Mouse (Mus musculus) spleen, adult 12 weeks (tissue): Measurements from ENCODE around the gene Hist2h3c1.
"Not testable (repeated sequence)": the region's sequence is repeated elsewhere in the genome, so short reads cannot be mapped to it uniquely, and the experiment has no call there.

Experiments used
- DNase-seq: peaks from one replicate; pipeline ENCODE4 v3.0.0; 2022; ENCODE audit warnings: low spot score

The Hist2h3c1 gene

DNA sequence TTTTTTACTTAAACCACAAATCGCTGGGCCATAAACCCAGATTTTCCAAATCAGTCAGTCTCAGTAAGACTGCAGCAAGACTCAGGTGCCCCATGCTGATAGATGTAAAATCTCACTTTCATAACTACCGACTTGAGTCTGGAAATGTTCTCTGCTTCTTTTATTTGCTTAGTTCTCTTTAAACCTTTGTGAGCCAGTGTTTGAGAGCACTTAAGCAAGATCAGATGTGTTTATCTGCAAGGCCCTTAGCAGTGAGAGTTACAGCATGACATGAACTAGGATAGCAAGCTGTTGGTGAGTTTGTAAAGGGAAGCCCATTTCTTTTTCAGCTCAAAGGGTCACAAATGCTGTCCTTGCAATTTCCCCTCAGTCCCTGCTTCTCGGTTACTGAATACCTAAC, 10.7 kb downstream of the Hist2h3c1 start:
- no peak for DNase-seq

DNA sequence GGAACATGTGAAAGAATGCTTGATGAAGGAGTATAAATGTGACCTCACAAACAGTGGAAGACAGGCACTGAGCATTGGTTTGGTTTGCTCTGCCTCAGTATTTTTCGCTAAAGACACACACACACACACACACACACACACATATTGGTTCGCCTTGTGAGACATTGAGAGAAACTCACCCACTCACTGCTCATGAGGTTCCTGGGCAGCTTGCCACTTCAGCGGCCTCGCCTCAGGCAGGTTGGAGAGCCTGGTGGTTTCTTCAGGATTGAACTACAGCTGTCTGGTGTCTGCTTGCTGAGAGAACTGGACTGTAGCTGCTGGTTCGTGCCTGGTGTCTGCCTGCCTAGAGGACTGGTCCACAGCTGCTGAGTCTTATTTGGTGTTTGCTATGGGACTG, 13.7 kb downstream of the Hist2h3c1 start:
- no peak for DNase-seq

DNA sequence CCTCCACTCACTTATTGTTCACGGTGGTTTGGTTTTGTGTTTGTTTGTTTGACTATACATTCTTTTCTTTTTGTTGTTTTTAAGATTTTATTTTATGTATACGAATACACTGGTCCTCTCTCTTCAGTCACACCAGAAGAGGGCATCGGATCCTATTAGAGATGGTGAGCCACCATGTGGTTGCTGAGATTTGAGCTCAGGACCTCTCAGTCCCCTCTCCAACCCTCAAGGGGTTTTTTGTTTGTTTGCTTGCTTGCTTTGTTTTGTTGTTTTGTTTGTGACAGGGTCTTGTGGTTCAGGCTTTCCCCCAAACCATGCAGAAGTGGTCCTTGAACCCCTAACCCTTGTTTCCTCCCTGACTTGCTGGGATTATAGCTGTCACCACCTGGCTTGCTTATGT, 15.1 kb downstream of the Hist2h3c1 start:
- DNase-seq, result no peak

DNA sequence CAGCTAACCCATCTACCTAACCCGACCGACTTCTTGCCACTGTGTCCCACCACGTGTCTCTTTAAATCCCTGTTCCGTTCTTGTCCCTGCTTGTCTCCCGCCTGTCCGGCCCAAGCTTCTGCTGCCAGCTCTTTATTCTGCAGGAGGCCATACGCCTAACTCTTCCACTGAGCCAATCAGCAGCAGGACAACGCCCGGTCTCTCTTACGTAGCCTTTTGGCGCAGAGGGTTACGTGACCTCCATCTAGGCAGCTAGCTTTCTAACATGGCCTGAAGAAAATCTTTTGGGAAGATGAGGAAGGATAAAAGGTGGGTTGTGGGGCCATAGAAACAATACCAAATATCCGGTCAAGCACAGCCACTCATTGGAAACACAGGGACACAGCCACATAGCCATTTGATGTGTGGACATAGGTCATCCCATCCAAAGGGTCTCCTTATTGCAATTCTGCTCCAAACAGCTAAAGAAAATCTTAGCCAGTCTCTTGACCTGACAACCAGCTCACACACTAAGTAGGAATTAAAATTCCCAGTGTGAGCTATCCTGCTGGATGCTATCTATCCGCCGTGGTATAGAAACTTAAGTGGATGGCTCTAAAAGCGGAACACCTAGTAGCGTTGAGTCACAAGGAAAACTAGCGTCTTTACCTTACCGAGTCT, 15.9 kb downstream of the Hist2h3c1 start:
- DNase-seq, result peak; percentile 79

GRCm38 (mm10) chr3:96262979-96263550, 16.6 kb downstream of the Hist2h3c1 start, which contains the start of gene Hist2h4:
Gene Hist2h4 (minus strand): TSS chr3:96263311.
- DNase-seq, result peak; percentile 97

DNA sequence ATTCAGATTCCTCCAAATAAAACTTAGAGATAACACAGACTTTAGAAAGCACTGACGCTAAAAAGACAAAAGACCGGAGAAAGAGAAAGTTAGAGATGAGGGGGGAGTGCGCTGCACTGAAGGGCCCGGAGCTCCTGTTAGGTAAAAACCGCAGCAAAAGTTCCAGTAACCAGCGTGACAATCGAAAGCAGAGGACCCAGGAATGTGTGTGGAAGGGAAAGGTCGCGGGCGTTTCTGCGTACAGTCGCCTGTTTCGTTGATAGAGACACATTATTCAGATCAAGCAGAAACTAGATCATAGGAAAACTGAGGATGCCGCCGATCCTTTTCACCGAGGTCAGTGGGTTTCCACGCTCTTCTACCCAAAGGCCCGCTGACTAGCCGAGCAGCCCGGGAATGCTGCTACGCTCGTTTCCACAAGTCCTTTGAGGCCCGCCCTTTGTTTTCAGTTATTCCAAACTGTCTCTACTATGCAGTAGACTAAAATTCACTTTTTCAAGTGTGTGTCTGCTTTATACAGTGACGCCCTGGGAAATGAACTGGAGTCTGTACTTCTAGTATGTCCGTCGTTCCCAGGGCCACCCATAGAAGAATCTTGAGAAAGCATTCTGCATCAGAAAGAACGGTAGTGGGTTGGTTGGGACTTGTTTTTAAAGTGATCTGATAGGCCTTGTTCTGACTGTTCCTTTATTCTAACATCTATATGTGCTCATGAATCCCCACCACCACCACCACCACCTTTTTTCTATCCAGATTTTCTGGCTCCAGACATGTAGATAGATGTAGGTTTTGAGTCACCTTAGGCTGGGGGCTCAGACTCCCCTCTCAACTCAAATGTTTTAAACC, 17.3 kb downstream of the Hist2h3c1 start:
- DNase-seq, result peak; percentile 57

- DNase-seq, result no peak
Measured at GRCm38 (mm10) chr3:96264404-96264949, 18.0 kb downstream of the Hist2h3c1 start.

DNA sequence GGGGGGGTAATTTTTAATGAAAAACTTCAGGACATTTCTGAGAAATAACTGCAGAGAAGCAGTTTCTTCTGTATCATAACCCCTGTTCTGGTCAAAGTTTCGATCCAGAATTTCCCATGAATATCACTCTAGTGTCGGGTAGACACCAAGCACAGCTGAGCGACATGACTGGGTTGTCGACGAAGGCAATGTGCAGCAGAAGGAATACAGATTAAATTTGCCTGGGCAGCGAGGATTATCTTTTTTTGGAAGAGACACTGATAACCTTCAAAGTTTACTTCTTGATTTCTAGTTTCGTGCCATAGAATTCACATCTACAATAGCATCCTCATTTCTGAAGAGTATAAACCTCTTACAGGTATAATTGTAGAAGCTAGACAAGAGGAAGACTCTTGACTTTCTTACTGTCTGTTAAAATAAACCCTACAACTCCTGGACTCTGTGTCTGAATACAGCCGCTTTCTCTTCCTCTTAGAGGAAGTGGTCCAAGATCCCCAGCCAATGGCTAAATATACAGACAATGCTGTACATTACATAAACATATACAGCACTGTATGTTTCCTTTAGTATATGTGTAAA, 19.7 kb downstream of the Hist2h3c1 start:
- no peak for DNase-seq

DNA sequence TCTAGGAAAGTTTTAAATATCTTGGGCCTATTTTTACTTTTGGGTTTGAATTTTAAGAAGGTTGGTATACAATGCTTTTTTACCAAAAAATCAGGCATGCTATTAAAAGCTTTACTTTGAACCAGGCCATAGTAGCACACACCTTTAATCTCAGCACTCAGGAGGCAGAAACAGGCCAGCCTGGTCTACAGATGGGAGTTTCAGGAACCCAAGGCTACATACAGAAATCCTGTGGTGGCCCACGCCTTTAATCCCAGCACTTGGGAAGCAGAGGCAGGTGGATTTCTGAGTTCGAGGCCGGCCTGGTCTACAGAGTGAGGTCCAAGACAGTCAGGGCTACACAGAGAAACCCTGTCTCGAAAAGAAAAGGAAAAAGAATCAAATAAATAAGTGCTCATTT, 21.1 kb downstream of the Hist2h3c1 start:
- no peak for DNase-seq

- DNase-seq, result peak; percentile 81
Measured at GRCm38 (mm10) chr3:96268051-96268775, 21.7 kb downstream of the Hist2h3c1 start, which contains the start of gene Hist2h3b. Gene Hist2h3b (plus strand): TSS chr3:96268654.

- DNase-seq, result peak; percentile 63
Measured at GRCm38 (mm10) chr3:96268776-96269378, 22.4 kb downstream of the Hist2h3c1 start.

- peak; percentile 92 for DNase-seq
Measured at GRCm38 (mm10) chr3:96269511-96270474, 23.3 kb downstream of the Hist2h3c1 start, which contains the start of gene Hist2h2bb. Gene Hist2h2bb (plus strand): TSS chr3:96269752.

DNA sequence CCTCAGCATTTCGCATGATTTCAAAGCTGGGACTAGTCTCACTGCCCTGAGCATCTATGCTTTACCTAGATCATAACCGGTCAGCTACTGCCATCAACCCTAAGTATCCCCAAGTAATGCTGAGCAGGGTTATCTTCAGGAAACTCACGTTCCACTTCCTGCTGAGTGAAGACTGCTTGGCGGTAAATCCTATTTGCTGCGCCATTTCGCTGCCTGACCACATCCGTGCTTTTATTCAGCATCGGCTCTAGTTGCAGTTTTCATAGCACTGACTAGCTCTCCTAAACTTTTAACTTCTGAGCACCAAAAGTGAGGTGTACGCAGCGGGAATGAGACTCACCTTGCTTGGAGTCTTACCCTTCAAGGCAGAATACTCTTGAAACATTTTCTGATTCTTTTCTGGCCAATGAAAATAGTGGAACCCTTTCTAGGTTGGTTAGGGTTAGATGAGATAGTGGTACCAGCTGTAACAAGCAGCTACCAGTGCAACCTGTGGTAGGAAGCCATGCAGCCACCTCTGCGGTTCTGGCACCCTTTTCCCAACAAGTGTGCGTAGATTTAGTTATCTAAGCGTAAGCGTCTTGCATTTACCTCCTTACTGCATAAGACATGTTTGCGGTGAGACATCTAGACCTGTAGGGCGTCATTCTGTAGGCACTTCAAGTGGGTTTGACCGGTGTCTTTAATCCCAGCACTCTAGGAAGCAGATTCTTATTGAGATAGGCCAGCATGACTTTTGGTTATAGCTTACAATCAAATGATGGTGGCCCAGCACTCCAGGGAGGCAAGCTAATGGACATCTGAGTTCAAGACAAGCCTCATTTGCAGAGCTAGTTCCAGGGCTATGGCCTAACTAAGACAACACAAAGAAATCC, 27.3 kb downstream of the Hist2h3c1 start:
- peak; percentile 45 for DNase-seq

DNA sequence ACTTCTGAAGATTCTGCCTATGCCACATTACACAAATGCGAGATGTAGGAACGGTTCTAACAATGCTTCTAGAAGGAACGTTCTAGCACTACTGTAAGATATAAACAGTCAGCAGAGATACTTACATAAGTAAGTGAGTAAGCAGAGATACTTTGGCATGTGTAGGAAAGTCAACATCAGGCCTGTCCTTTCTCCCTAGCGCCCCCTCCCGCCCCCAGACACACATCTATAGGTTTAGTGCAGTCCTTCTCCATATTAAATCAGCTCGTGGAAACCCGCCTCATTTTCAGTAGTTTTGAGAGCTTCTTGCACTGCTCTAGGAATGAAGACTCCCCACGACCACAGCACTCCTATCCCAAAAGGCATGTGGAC, 30.9 kb downstream of the Hist2h3c1 start:
- peak; percentile 49 for DNase-seq

GRCm38 (mm10) chr3:96277800-96278624, 31.5 kb downstream of the Hist2h3c1 start:
- DNase-seq, result peak; percentile 86

DNA sequence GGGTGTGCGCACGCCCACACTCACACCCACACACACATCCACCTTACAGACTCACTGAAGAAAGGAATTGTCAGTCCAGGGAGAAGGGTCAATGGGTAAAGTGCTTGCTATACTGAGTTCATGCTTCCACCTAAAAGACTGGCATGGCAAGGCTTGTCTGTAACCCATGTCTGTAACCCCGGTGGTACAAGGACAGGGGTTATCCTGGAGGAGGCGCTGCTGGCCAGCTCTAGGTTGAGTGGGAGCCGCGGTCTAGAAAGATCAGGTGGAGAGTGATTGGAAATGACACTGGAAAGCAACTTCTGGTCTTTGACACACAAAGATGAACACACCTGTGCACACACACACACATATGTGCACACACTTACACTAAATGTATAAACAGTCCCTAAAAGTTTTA, 34.2 kb downstream of the Hist2h3c1 start:
- DNase-seq, result no peak

DNA sequence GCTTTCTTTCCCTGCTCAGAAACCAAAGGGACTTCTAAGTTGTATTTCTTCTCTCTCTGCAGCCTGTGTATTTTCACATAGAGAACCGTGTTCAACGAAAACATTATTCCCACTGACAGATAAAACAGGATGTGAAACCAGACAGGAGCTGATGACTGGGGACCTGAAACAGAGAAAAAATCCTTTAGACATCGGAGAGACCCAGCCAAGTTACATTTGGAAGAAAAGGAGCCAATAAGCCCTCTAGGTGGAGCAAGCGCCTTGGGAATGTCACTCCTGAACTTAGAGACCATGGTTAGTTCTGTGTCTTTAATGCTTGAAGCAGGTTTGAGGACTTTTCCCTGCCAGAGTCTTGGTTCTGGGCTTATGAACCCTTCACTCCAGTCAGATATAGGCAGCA, 38.0 kb downstream of the Hist2h3c1 start:
- no peak for DNase-seq

DNA sequence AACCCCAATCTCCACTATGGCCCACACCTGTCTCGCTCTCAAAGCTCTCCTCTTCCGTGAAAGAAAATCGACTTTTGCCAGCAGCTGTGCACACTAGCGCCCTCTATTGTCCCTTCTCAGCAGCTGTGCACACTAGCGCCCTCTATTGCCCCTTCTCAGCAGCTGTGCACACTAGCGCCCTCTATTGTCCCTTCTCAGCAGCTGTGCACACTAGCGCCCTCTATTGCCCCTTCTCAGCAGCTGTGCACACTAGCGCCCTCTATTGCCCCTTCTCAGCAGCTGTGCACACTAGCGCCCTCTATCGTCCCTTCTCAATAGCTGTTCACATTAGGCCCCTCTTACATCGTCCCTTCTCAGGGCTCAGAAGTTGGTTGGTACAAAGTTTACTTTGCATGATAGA, 40.8 kb downstream of the Hist2h3c1 start:
- not testable (repeated sequence) for DNase-seq
